Mouse (Mus musculus): ENCODE measurements around the gene Hist1h2ad.

- no peak for TF ChIP-seq POLR2A (IDR thresholded peaks at IDR 0.05; ENCODE audit: low read depth, low read length)
- no peak for TF ChIP-seq CTCF (IDR thresholded peaks at IDR 0.05; ENCODE audit: borderline replicate concordance, insufficient read depth, low read length)
These were observed 3.7 kb downstream of the Hist1h2ad start for GRCm38 (mm10) chr13:23577835-23578234.

Data from embryonic fibroblast, embryonic 13.5 days (primary cell).